In the genomic region with DNA sequence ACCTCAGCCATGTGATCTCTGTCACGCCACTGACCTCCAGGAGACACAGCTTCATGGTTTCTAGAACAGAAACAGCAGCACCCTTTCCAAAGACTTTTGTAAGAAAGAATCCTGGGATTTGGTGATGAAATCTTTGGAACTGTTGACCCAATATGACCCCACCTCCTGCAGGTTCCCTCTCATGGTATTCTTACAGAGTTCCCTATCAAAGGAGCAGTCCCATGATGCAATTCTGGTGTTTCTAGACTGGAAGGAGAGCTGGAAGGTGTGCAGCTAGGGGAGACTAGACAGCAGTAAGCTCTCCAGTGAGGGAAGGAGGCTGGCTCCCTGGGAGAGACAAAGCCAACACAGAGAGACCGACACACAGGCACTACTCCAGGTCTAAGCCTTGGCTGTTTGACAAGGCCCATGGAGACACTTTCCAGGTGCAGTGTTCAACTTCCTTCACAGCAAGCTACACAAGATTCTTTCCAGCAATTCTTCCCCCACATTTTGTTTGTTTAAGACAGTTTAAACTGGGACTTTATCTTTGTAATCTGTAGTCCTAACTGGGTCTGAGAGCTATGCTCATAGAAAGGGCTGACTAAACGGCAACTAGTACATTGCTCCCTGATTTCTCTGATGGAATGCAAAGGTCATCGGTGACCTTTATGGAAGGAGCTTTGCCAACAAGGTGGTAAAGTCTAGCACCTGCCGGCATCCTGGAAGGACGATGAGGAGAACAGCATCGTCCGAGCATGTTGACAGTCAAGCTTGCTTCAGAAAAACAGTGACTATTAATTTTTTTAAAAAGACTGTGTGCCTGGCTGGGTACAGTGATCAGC, we compare ENCODE assay signal across 15 mouse cellular contexts. TPM values are rescaled to one million over a fixed set of nuclear protein-coding genes. Genes with fewer than 3 reads are reported as not detected.
DNase-seq lines count a peak whose midpoint lies in the region; ATAC-seq lines count a peak whose summit lies in the region.
"Had no signal": no experiment of that assay in that cellular context is flagged by ENCODE, and none has a peak within 500 bp of the region (broad histone marks: within the 10 kb centered on the region; RNA-seq: fewer than 3 reads in every experiment).

No protein-coding gene starts in this region.

- 71% methylated on average over 8 of the region's 8 CpGs for WGBS in stomach, embryonic 14.5 days

- H3K36me3 ChIP-seq in stomach, embryonic 14.5 days (ENCODE audit: control insufficient read depth, insufficient read depth, low read length) = no peaks in the 10 kb centered on the region
- H3K36me3 ChIP-seq: liver, embryonic 12.5 days had no signal

- H3K4me1 ChIP-seq in stomach, embryonic 14.5 days (ENCODE audit: control insufficient read depth, insufficient read depth, low read length) = peaks cover 21% of the 10 kb centered on the region; the same call in 1 of the 2 replicates
- H3K4me1 ChIP-seq: liver, embryonic 12.5 days had no signal

- no peak overlapping the region for H3K4me3 ChIP-seq in stomach, embryonic 14.5 days (ENCODE audit: low read depth, low read length)
- H3K4me3 ChIP-seq: liver, embryonic 12.5 days had no signal

- ATAC-seq in stomach, embryonic 14.5 days (ENCODE audit: insufficient number of reproducible peaks, insufficient read depth, low FRiP score, low read depth) = peak; percentile 63; the same call in 1 of the 2 replicates
- ATAC-seq: hindbrain, postnatal 0 days; liver, embryonic 12.5 days had no signal

- DNase-seq in adrenal gland, postnatal 10 days = peak; percentile 13
- no peak for DNase-seq in adrenal gland, postnatal 25 days
- DNase-seq in kidney, adult 9 months = peak; percentile 55
- no peak for DNase-seq in kidney, postnatal 4 days
- DNase-seq in cerebellum, postnatal 25 days = peak; percentile 45 to 59
- DNase-seq in left cerebral cortex, postnatal 4 days = no peak
- DNase-seq in spleen, postnatal 4 days (ENCODE audit: low spot score in 2 of 2) = no peak
- DNase-seq: adrenal gland, postnatal 14 days; gastrocnemius, postnatal 10 days had no signal

- H3K27ac ChIP-seq in stomach, embryonic 14.5 days (ENCODE audit: low read length) = peak overlapping the region; percentile 35; the same call in 1 of the 2 replicates
- H3K27ac ChIP-seq: kidney, postnatal 0 days; liver, embryonic 12.5 days had no signal

- H3K4me2 ChIP-seq in stomach, embryonic 14.5 days (replicated peaks; ENCODE audit: low read depth, low read length) = no peak overlapping the region
- H3K4me2 ChIP-seq: heart, embryonic 11.5 days; liver, embryonic 12.5 days; midbrain, embryonic 11.5 days had no signal

- H3K27me3 ChIP-seq in stomach, embryonic 14.5 days (ENCODE audit: control insufficient read depth, insufficient read depth, low read length) = no peaks in the 10 kb centered on the region
- H3K27me3 ChIP-seq: liver, embryonic 12.5 days had no signal

- H3K9ac ChIP-seq in stomach, embryonic 14.5 days (replicated peaks; ENCODE audit: low read depth, low read length) = no peak overlapping the region
- H3K9ac ChIP-seq: liver, embryonic 12.5 days had no signal

- intact Hi-C loops in left cerebral cortex, postnatal 4 days (cut with DNase I) = no loop called here

- H3K9me3 ChIP-seq in stomach, embryonic 14.5 days (ENCODE audit: control insufficient read depth, low read depth, low read length) = no peaks in the 10 kb centered on the region
- H3K9me3 ChIP-seq: liver, embryonic 12.5 days had no signal

RNA-seq across cellular contexts. Expression of a gene that starts 33.0 kb away (rescaled TPM):
- 10 to 100 TPM; 36.1 to 42.0 TPM for total RNA-seq in adrenal gland, postnatal 10 days (2021)
- total RNA-seq in adrenal gland, postnatal 25 days (2021) = 43.1 and 55.1 TPM in 2 replicates
- polyA plus RNA-seq in stomach, embryonic 14.5 days (2014; fragmentation: Nextera tagmentation; extraction: Ambion mirVana) = 39.2 and 41.7 TPM in 2 replicates
- 10 to 100 TPM; 75.1 to 86.2 TPM for total RNA-seq in left cerebral cortex, postnatal 4 days (2021)

RNA-seq across cellular contexts. Expression of a gene that starts 33.1 kb away (rescaled TPM):
- total RNA-seq in adrenal gland, postnatal 10 days (2021) = 10 to 100 TPM in 1 of 2 experiments, 1 to 10 TPM in 1; 7.1 to 10.8 TPM
- total RNA-seq in adrenal gland, postnatal 25 days (2021) = 6.8 and 9.2 TPM in 2 replicates
- polyA plus RNA-seq in stomach, embryonic 14.5 days (2014; fragmentation: Nextera tagmentation; extraction: Ambion mirVana) = 73.3 and 80.6 TPM in 2 replicates
- total RNA-seq in left cerebral cortex, postnatal 4 days (2021) = 10 to 100 TPM; 22.9 to 25.9 TPM

Comparison
In these comparisons a context has a peak if more than half of its experiments do, and no peak if none do; other contexts are left out.
1. DNase-seq: peak in adrenal gland, postnatal 10 days (single experiment), kidney, adult 9 months (single experiment) and cerebellum, postnatal 25 days (2 of 2); none in adrenal gland, postnatal 25 days (single experiment), kidney, postnatal 4 days (0 of 2), left cerebral cortex, postnatal 4 days (single experiment) and spleen, postnatal 4 days (0 of 2).